Mouse (Mus musculus): ENCODE measurements at regions not wholly inside any gene's neighbourhood (a gene's known extent, or its start where the extent isn't known, plus 50 kb on each side); places are given as distances from the start of the nearest gene placed in this dataset.
"Not testable (repeated sequence)": the region's sequence is repeated elsewhere in the genome, so short reads cannot be mapped to it uniquely, and the experiment has no call there.

GRCm38 (mm10) chr14:17427751-17428150 lies 232.3 kb upstream of the Thrb start:
- Histone ChIP-seq H3K9ac (no peak overlapping the region), H3K4me3 (replicated peaks) (no peak overlapping the region), H3K9me3 (no peaks in the 10 kb centered on the region), H3K4me2 (replicated peaks) (no peak overlapping the region), H3K27ac (no peak overlapping the region), H3K27me3 (replicated peaks) (no peaks in the 10 kb centered on the region), H3K36me3 (no peaks in the 10 kb centered on the region), H3K4me1 (replicated peaks) (no peaks in the 10 kb centered on the region)
- 72% methylated on average over 1 of the region's 1 CpGs for WGBS
- no peak for ATAC-seq

GRCm38 (mm10) chr14:17429157-17429556 lies 230.9 kb upstream of the Thrb start:
- no peak overlapping the region for H3K4me2 ChIP-seq (replicated peaks)
- no peaks in the 10 kb centered on the region for H3K27me3 ChIP-seq (replicated peaks)
- no peak overlapping the region for H3K27ac ChIP-seq
- H3K4me1 ChIP-seq (replicated peaks), result no peaks in the 10 kb centered on the region
- H3K9me3 ChIP-seq, result no peaks in the 10 kb centered on the region
- H3K9ac ChIP-seq, result no peak overlapping the region
- no peak overlapping the region for H3K4me3 ChIP-seq (replicated peaks)
- no peaks in the 10 kb centered on the region for H3K36me3 ChIP-seq
- 73% methylated on average over 3 of the region's 3 CpGs for WGBS
- ATAC-seq, result no peak

GRCm38 (mm10) chr14:17433346-17433745 lies 226.7 kb upstream of the Thrb start:
- Histone ChIP-seq H3K36me3 (no peaks in the 10 kb centered on the region), H3K27ac (no peak overlapping the region), H3K27me3 (replicated peaks) (no peaks in the 10 kb centered on the region), H3K4me2 (replicated peaks) (no peak overlapping the region), H3K9ac (no peak overlapping the region), H3K4me3 (replicated peaks) (no peak overlapping the region), H3K9me3 (no peaks in the 10 kb centered on the region), H3K4me1 (replicated peaks) (no peaks in the 10 kb centered on the region)
- no peak for ATAC-seq
- WGBS, result 67% methylated on average over 1 of the region's 1 CpGs

GRCm38 (mm10) chr14:17457946-17458345 lies 202.1 kb upstream of the Thrb start:
- no peaks in the 10 kb centered on the region for H3K27me3 ChIP-seq (replicated peaks)
- no peaks in the 10 kb centered on the region for H3K9me3 ChIP-seq
- no peak for ATAC-seq

GRCm38 (mm10) chr14:17478963-17479362 lies 181.1 kb upstream of the Thrb start:
- Histone ChIP-seq H3K9ac (no peak overlapping the region), H3K9me3 (no peaks in the 10 kb centered on the region), H3K4me2 (replicated peaks) (no peak overlapping the region), H3K27me3 (replicated peaks) (no peaks in the 10 kb centered on the region), H3K4me1 (replicated peaks) (no peaks in the 10 kb centered on the region), H3K27ac (no peak overlapping the region), H3K4me3 (replicated peaks) (no peak overlapping the region), H3K36me3 (no peaks in the 10 kb centered on the region)
- WGBS, result 75% methylated on average over 1 of the region's 1 CpGs
- ATAC-seq, result no peak

More at GRCm38 (mm10) chr14:17457946-17458345, 202.1 kb upstream of the Thrb start:
- Histone ChIP-seq H3K4me3 (replicated peaks) (no peak overlapping the region), H3K27ac (no peak overlapping the region), H3K36me3 (no peaks in the 10 kb centered on the region), H3K4me1 (replicated peaks) (no peaks in the 10 kb centered on the region), H3K9ac (no peak overlapping the region), H3K4me2 (replicated peaks) (no peak overlapping the region)
- WGBS, result 78% methylated on average over 2 of the region's 2 CpGs

- H3K4me3 ChIP-seq (replicated peaks), result no peak overlapping the region
- no peaks in the 10 kb centered on the region for H3K27me3 ChIP-seq (replicated peaks)
- no peak overlapping the region for H3K27ac ChIP-seq
- no peaks in the 10 kb centered on the region for H3K4me1 ChIP-seq (replicated peaks)
- no peak for ATAC-seq
- no peak overlapping the region for H3K9ac ChIP-seq
- H3K36me3 ChIP-seq, result no peaks in the 10 kb centered on the region
- no peaks in the 10 kb centered on the region for H3K9me3 ChIP-seq
- H3K4me2 ChIP-seq (replicated peaks), result no peak overlapping the region
These were observed 175.2 kb upstream of the Thrb start for GRCm38 (mm10) chr14:17484866-17485265.

- Histone ChIP-seq H3K4me2 (replicated peaks) (no peak overlapping the region), H3K36me3 (no peaks in the 10 kb centered on the region), H3K9me3 (no peaks in the 10 kb centered on the region), H3K4me1 (replicated peaks) (no peaks in the 10 kb centered on the region), H3K27ac (no peak overlapping the region), H3K9ac (no peak overlapping the region), H3K27me3 (replicated peaks) (no peaks in the 10 kb centered on the region), H3K4me3 (replicated peaks) (no peak overlapping the region)
- 55% methylated on average over 1 of the region's 1 CpGs for WGBS
- ATAC-seq, result no peak
These were observed 146.3 kb upstream of the Thrb start for GRCm38 (mm10) chr14:17513756-17514155.

- no peak overlapping the region for H3K9ac ChIP-seq
- H3K27me3 ChIP-seq (replicated peaks), result no peaks in the 10 kb centered on the region
- ATAC-seq, result no peak
- H3K4me2 ChIP-seq (replicated peaks), result no peak overlapping the region
- H3K4me3 ChIP-seq (replicated peaks), result no peak overlapping the region
- H3K36me3 ChIP-seq, result no peaks in the 10 kb centered on the region
- H3K4me1 ChIP-seq (replicated peaks), result no peaks in the 10 kb centered on the region
- H3K27ac ChIP-seq, result no peak overlapping the region
- H3K9me3 ChIP-seq, result no peaks in the 10 kb centered on the region
- 82% methylated on average over 3 of the region's 3 CpGs for WGBS
These were observed 137.4 kb upstream of the Thrb start for GRCm38 (mm10) chr14:17522696-17523095.

GRCm38 (mm10) chr14:17523916-17524315 lies 136.1 kb upstream of the Thrb start:
- Histone ChIP-seq H3K27ac (no peak overlapping the region), H3K9me3 (no peaks in the 10 kb centered on the region), H3K4me2 (replicated peaks) (no peak overlapping the region), H3K27me3 (replicated peaks) (no peaks in the 10 kb centered on the region), H3K4me3 (replicated peaks) (no peak overlapping the region), H3K4me1 (replicated peaks) (no peaks in the 10 kb centered on the region), H3K36me3 (no peaks in the 10 kb centered on the region), H3K9ac (no peak overlapping the region)
- 62% methylated on average over 4 of the region's 4 CpGs for WGBS
- ATAC-seq, result no peak

- Histone ChIP-seq H3K9ac (no peak overlapping the region), H3K9me3 (no peaks in the 10 kb centered on the region), H3K27me3 (replicated peaks) (no peaks in the 10 kb centered on the region), H3K36me3 (no peaks in the 10 kb centered on the region), H3K4me1 (replicated peaks) (no peaks in the 10 kb centered on the region), H3K4me2 (replicated peaks) (no peak overlapping the region), H3K4me3 (replicated peaks) (no peak overlapping the region), H3K27ac (no peak overlapping the region)
- 81% methylated on average over 1 of the region's 1 CpGs for WGBS
- no peak for ATAC-seq
These were observed 120.7 kb upstream of the Thrb start for GRCm38 (mm10) chr14:17539322-17539721.

- 92% methylated on average over 1 of the region's 1 CpGs for WGBS
- Histone ChIP-seq H3K4me1 (replicated peaks) (no peaks in the 10 kb centered on the region), H3K36me3 (no peaks in the 10 kb centered on the region), H3K9me3 (no peaks in the 10 kb centered on the region), H3K4me3 (replicated peaks) (no peak overlapping the region), H3K27me3 (replicated peaks) (no peaks in the 10 kb centered on the region), H3K9ac (no peak overlapping the region), H3K4me2 (replicated peaks) (no peak overlapping the region), H3K27ac (no peak overlapping the region)
- no peak for ATAC-seq
These were observed 103.6 kb upstream of the Thrb start for GRCm38 (mm10) chr14:17556458-17556857.

GRCm38 (mm10) chr14:17560001-17560400 lies 100.1 kb upstream of the Thrb start:
- not testable (repeated sequence) for H3K27ac ChIP-seq; H3K4me3 ChIP-seq (replicated peaks); H3K36me3 ChIP-seq; H3K4me2 ChIP-seq (replicated peaks); H3K9me3 ChIP-seq; H3K9ac ChIP-seq; H3K27me3 ChIP-seq (replicated peaks); H3K4me1 ChIP-seq (replicated peaks); ATAC-seq
- 42% methylated on average over 3 of the region's 3 CpGs for WGBS

GRCm38 (mm10) chr14:17567927-17568326 lies 92.1 kb upstream of the Thrb start:
- H3K36me3 ChIP-seq, result no peaks in the 10 kb centered on the region
- H3K9me3 ChIP-seq, result no peaks in the 10 kb centered on the region
- H3K27ac ChIP-seq, result no peak overlapping the region
- no peak for ATAC-seq
- H3K9ac ChIP-seq, result no peak overlapping the region
- H3K4me3 ChIP-seq (replicated peaks), result no peak overlapping the region
- no peaks in the 10 kb centered on the region for H3K4me1 ChIP-seq (replicated peaks)
- H3K27me3 ChIP-seq (replicated peaks), result no peaks in the 10 kb centered on the region
- H3K4me2 ChIP-seq (replicated peaks), result no peak overlapping the region
- WGBS, result 73% methylated on average over 1 of the region's 1 CpGs

Measured in intestine, embryonic 15.5 days (tissue).